Mouse (Mus musculus) lung, embryonic 15.5 days (tissue): ENCODE results near the gene Vmn2r88. TPM values are rescaled to one million over a fixed set of nuclear protein-coding genes. Genes with fewer than 3 reads are reported as not detected.
"Not testable (repeated sequence)": the region's sequence is repeated elsewhere in the genome, so short reads cannot be mapped to it uniquely, and the experiment has no call there.

Experiments
- ATAC-seq: fragments of 200-750 bp; cut with Nextera tagmentation; 2 replicates; pipeline ENCODE4 v1.8.0; 2017; ENCODE audit warnings: moderate number of reproducible peaks, borderline replicate concordance; ENCODE audit not compliant: low FRiP score, low TSS enrichment; ENCODE audit errors: extremely low read depth
- H3K27ac ChIP-seq: fragments of 300-500 bp; sonication (generic); 2 replicates; pipeline ENCODE4 v1.5.1; 2015; ENCODE audit warnings: moderate library complexity, mild to moderate bottlenecking, inconsistent platforms
- H3K27me3 ChIP-seq: fragments of 300-500 bp; sonication (generic); 2 replicates; pipeline ENCODE4 v1.6.1; 2015; ENCODE audit warnings: inconsistent platforms
- H3K36me3 ChIP-seq: fragments of 300-500 bp; sonication (generic); 2 replicates; pipeline ENCODE4 v1.6.1; 2015; ENCODE audit warnings: inconsistent platforms
- H3K4me1 ChIP-seq: fragments of 300-500 bp; sonication (generic); 2 replicates; pipeline ENCODE4 v1.6.1; 2015; ENCODE audit warnings: inconsistent platforms
- H3K4me2 ChIP-seq: fragments of 300-500 bp; sonication (generic); 2 replicates; pipeline ENCODE4 v1.6.1; 2015; ENCODE audit warnings: inconsistent platforms, mild to moderate bottlenecking, moderate library complexity
- H3K4me3 ChIP-seq: fragments of 300-500 bp; sonication (generic); 2 replicates; pipeline ENCODE4 v1.5.1; 2015; ENCODE audit warnings: mild to moderate bottlenecking, inconsistent platforms
- H3K9ac ChIP-seq: fragments of 300-500 bp; sonication (generic); 2 replicates; pipeline ENCODE4 v1.6.1; 2015; ENCODE audit warnings: inconsistent platforms
- H3K9me3 ChIP-seq: fragments of 300-500 bp; sonication (generic); 2 replicates; pipeline ENCODE4 v1.6.1; 2016; ENCODE audit warnings: inconsistent platforms
- WGBS: fragments of 180-500 bp; shearing (Covaris S2); methylation state at CpG from one replicate; pipeline ENCODE4 v1.1.7; 2015; 5-methylcytosine and 5-hydroxymethylcytosine counted together
- polyA plus RNA-seq: library from polyadenylated mRNA; unstranded; fragments of >200 nt; fragmentation: Nextera tagmentation; extraction: Ambion mirVana; gene quantifications from 2 replicates; pipeline ENCODE4 v1.2.1, GENCODE M21; 2015

Gene Vmn2r88
- polyA plus RNA-seq, result not detected in 2 replicates

DNA sequence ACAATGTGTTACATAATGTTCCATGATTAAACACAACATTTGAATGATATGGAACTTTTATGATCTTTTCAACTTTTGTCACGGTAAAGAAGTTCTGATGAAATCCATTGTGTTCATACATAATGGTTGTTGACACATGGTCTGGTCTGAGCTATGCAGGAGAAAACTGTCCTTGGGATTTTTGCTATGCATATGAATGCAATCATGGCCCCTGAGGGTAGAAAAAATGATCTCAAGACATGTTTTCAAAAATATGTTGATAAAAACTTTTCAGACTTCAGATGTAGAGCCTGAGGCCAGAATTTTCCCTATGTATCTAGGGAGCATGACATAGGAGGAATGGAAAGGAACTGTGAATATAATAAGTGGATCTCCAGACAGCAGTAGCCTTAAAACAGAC lies at the start of gene Vmn2r88:
Gene Vmn2r88 (plus strand): TSS at position 301 of the 400 bp plus-strand sequence.
- 71% methylated on average over 1 of the region's 1 CpGs for WGBS
- Histone ChIP-seq H3K9me3 (no peaks in the 10 kb centered on the region), H3K27me3 (no peaks in the 10 kb centered on the region), H3K27ac (no peak within 1 kb of the TSS), H3K4me3 (no peak within 1 kb of the TSS), H3K4me1 (no peaks in the 10 kb centered on the region), H3K36me3 (no peaks in the 10 kb centered on the region), H3K9ac (no peak within 1 kb of the TSS), H3K4me2 (no peak within 1 kb of the TSS)
- ATAC-seq, result no peak

DNA sequence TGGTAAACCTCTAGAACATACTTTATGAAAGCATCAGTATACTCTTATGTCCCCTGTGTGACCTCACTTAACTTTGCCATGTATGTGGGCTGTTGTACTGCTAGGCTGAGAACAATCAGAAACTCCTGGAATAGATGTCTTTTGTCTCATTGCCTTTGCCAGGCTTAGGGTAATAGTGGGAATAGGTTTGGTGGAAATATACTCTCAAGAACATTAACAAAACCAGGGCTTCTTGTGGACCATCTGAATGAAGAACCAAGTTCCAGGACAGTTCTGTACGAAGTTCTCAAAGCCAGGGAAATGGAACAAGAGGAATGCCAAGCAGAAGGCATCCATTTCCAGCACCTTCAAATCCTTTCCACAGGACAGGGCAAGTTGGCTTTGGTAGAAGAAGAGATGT lies 49.2 kb upstream of the Vmn2r88 start, which contains the start of gene Gm7247:
Gene Gm7247 (plus strand): TSS at position 301 of the 400 bp plus-strand sequence.
- no peak for ATAC-seq
- Histone ChIP-seq H3K9ac (no peak within 1 kb of the TSS), H3K27me3 (peaks cover 12% of the 10 kb centered on the region), H3K36me3 (no peaks in the 10 kb centered on the region), H3K9me3 (no peaks in the 10 kb centered on the region), H3K4me1 (no peaks in the 10 kb centered on the region), H3K27ac (no peak within 1 kb of the TSS), H3K4me2 (no peak within 1 kb of the TSS), H3K4me3 (no peak within 1 kb of the TSS)
- 80% methylated on average over 1 of the region's 1 CpGs for WGBS

DNA sequence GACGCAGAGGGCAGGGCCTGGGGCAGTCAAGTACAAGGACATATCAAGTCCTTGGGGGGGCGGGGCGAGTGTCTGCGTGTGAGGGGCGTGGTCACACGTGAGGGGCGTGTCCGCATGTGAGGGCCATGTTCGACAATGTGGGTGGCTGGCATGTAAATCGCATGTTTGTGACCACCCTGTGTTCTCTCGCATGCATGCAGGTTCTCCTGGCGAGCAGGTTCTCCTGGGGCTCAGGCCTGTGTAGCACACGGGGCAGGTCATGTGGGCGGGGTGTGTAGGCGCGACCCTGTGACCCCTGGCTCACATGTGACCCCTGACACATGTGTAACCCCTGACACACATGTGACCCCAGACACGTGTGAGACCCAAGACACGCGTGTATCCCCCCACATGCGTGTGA lies 27.8 kb upstream of the Vmn2r88 start:
- WGBS, result 86% methylated on average over 19 of the region's 20 CpGs
- H3K36me3 ChIP-seq, result no peaks in the 10 kb centered on the region
- peak; percentile 64 for ATAC-seq
- no peak overlapping the region for H3K27ac ChIP-seq
- no peak overlapping the region for H3K9ac ChIP-seq
- no peaks in the 10 kb centered on the region for H3K4me1 ChIP-seq
- H3K27me3 ChIP-seq, result no peaks in the 10 kb centered on the region
- H3K4me3 ChIP-seq, result no peak overlapping the region
- no peak overlapping the region for H3K4me2 ChIP-seq
- H3K9me3 ChIP-seq, result no peaks in the 10 kb centered on the region; the same call in 1 of the 2 replicates

DNA sequence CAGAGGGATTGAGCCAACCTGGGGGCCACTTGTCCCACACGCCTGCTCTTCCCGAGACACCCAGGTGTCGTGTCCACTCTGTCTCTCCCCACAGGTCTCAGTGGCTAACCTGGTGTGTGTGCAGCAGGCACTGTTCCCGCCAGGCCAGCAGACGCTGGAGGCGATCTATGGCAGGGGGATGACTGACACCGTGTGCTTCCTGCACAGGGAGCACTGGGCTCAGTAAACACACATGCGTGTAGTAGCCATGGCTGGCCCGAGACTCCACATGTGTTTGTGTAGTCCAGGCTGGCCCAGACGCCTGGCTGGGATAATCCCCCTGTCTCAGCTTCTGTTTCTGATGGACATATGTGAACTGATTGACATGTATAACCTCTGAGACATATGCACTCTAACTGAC lies 26.3 kb upstream of the Vmn2r88 start:
- Histone ChIP-seq H3K9ac (no peak overlapping the region), H3K4me2 (no peak overlapping the region), H3K27me3 (no peaks in the 10 kb centered on the region), H3K4me3 (no peak overlapping the region), H3K4me1 (no peaks in the 10 kb centered on the region), H3K9me3 (no peaks in the 10 kb centered on the region; the same call in 1 of the 2 replicates), H3K27ac (no peak overlapping the region), H3K36me3 (no peaks in the 10 kb centered on the region)
- 94% methylated on average over 10 of the region's 10 CpGs for WGBS
- ATAC-seq, result no peak

DNA sequence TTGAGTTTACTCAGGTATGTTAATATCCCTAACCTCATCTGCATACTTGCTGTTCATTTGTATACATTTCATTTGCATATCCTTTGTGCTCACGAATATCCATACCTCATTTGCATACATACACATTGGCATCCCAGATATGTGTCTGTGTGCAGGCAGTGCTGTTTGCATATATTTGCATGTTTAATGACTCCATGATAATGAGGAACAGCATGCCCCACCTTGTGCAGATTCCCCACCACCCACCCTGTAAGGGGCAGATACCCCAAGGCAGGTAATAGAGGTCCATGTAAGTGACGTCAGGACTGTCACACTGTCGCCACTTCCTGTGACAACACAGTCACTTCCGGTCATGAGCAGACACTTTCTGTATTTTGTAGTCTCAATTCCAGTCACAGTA lies 24.9 kb upstream of the Vmn2r88 start:
- Histone ChIP-seq H3K4me2 (no peak overlapping the region), H3K36me3 (no peaks in the 10 kb centered on the region), H3K9ac (no peak overlapping the region), H3K4me1 (no peaks in the 10 kb centered on the region), H3K9me3 (no peaks in the 10 kb centered on the region; the same call in 1 of the 2 replicates), H3K27ac (no peak overlapping the region), H3K4me3 (no peak overlapping the region), H3K27me3 (no peaks in the 10 kb centered on the region)
- no peak for ATAC-seq
- WGBS, result 81% methylated on average over 4 of the region's 4 CpGs

DNA sequence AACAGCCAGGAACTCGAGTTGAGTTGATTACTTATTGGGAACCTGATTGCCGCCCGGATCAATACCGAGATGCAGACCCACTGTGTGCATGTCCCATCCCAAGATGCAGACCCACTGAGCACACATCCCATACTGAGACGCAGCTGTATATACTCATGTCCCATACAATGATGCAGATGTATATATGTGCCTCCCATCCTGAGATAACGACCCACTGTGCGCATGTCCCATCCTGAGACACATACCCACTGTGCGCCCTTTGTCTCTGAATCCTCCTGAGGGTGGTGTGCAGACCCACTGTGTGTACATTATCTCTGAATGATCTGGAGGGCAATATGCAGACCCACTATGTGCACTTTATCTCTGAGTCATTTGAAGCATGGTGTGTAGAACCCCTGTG lies 22.9 kb upstream of the Vmn2r88 start:
- no peaks in the 10 kb centered on the region; the same call in 1 of the 2 replicates for H3K9me3 ChIP-seq
- no peaks in the 10 kb centered on the region for H3K27me3 ChIP-seq
- H3K27ac ChIP-seq, result no peak overlapping the region
- no peaks in the 10 kb centered on the region for H3K4me1 ChIP-seq
- WGBS, result 94% methylated on average over 8 of the region's 8 CpGs
- no peaks in the 10 kb centered on the region for H3K36me3 ChIP-seq
- no peak overlapping the region for H3K9ac ChIP-seq
- H3K4me3 ChIP-seq, result no peak overlapping the region
- no peak; the same call in 1 of the 2 replicates for ATAC-seq
- no peak overlapping the region for H3K4me2 ChIP-seq

DNA sequence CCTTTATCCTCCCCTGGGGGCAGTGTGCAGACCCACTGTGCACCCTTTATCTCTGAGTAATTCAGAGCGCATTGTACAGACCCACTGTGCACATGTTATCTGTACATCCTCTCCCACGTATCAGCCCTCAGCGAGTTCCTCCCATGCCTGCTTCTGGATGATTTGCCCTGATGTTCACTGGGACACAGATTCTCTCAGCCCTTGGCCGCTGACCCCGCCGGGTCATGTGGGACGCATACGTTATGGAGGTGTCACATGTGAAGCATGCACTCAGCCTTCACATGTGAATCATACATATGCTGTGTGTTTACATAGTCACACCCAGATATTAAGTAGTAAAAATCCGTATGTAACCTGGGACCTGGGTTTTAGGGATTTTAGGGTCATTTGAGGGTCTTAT lies 22.4 kb upstream of the Vmn2r88 start:
- H3K4me2 ChIP-seq, result no peak overlapping the region
- no peaks in the 10 kb centered on the region for H3K27me3 ChIP-seq
- ATAC-seq, result no peak; the same call in 1 of the 2 replicates
- no peak overlapping the region for H3K9ac ChIP-seq
- no peaks in the 10 kb centered on the region for H3K36me3 ChIP-seq
- H3K27ac ChIP-seq, result no peak overlapping the region
- no peaks in the 10 kb centered on the region for H3K9me3 ChIP-seq
- H3K4me3 ChIP-seq, result no peak overlapping the region
- WGBS, result 93% methylated on average over 9 of the region's 9 CpGs
- no peaks in the 10 kb centered on the region for H3K4me1 ChIP-seq

DNA sequence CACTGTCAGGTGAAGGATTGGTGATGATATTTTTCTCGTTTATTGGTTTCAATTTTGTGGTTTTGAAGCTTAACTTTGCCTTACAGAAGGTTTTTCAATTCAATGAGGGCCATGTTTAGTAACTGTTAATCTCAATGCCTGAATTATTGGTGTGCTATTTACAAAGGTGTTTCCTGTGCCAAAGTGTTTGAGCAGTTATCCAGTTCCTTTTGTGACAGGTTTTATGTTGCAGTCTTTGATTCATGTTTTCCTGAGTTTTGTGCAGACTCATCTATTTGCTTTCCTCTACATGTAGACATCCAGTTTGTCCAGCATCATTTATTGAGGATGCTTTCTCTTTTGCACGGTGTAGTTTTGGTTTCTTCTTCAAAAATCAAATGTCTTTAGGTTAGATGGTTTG lies 13.3 kb downstream of the Vmn2r88 start:
- H3K27ac ChIP-seq, result no peak overlapping the region
- no peaks in the 10 kb centered on the region for H3K36me3 ChIP-seq
- H3K9ac ChIP-seq, result no peak overlapping the region
- no peak overlapping the region for H3K4me2 ChIP-seq
- H3K9me3 ChIP-seq, result no peaks in the 10 kb centered on the region
- 57% methylated on average over 2 of the region's 2 CpGs for WGBS
- no peaks in the 10 kb centered on the region for H3K27me3 ChIP-seq
- H3K4me3 ChIP-seq, result no peak overlapping the region
- ATAC-seq, result no peak
- H3K4me1 ChIP-seq, result no peaks in the 10 kb centered on the region

DNA sequence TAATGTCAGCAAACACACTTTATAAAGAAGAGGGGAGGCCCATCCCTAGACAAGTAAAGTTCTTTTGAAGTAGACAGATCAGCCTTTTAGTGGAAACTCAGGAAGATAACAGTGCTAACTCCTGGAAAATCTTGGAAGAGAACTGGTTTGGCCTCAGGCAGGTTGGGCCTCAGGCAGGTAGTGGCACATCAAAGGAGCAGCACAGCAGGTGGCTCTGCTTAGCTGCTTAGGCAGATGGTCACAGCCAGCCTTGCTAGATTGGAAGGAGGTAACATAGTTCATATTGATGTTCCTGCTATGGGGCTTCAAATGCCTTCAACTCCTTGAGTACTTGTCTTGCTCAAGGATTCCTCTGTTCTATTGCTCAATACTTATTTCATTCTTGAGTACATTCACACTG lies 19.5 kb downstream of the Vmn2r88 start:
- not testable (repeated sequence) for ATAC-seq, H3K4me2 ChIP-seq, H3K9ac ChIP-seq

DNA sequence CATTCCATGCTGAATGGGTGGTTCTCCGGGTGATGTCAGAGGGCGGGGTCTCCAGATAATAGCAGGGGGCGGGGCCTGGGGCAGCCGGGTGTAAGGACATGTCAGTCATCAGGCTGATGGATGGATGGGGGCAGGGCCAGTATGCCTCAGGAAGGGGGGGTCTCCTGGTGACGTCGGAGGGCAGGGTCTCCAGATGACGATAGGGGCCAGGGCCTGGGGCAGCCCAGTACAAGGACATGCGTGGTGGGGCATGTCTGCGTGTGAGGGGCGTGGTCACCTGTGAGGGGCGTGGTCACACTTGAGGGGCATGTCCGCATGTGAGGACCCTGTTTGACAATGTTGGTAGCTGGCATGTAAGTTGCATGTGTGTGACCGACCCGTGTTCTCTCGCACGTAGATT lies 23.9 kb downstream of the Vmn2r88 start:
- 87% methylated on average over 16 of the region's 16 CpGs for WGBS
- Histone ChIP-seq H3K4me2 (no peak overlapping the region), H3K4me3 (no peak overlapping the region), H3K27ac (no peak overlapping the region), H3K9ac (no peak overlapping the region), H3K27me3 (no peaks in the 10 kb centered on the region), H3K9me3 (no peaks in the 10 kb centered on the region), H3K36me3 (no peaks in the 10 kb centered on the region), H3K4me1 (no peaks in the 10 kb centered on the region)
- ATAC-seq, result peak; percentile 55; the same call in 1 of the 2 replicates

More for the DNA sequence above, 19.5 kb downstream of the Vmn2r88 start:
- H3K4me3 ChIP-seq, H3K4me1 ChIP-seq, H3K36me3 ChIP-seq, H3K9me3 ChIP-seq, H3K27me3 ChIP-seq, H3K27ac ChIP-seq: not testable (repeated sequence)

DNA sequence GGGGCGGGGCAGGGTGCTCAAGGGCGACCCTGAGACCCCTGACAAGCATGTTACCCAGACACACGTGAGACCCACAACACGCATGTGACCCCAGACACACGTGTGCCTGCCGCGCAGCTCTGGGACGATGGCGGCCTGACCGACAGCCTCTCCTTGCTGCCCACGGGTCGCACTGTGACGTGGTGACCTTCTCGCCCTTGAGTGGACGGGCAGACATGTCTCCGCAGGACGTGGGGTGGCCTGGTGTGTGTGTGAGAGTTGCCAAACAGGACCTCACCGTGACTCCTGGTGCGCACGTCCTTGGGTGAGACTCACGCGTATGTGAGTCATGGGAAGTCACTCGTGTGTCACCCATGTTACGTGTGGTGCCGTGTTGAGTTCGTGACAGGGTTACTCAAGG lies 24.4 kb downstream of the Vmn2r88 start:
- H3K27ac ChIP-seq, result no peak overlapping the region
- 0 out of 2 replicates have a peak, but pooled peaks have one; percentile 35 for ATAC-seq
- 95% methylated on average over 26 of the region's 26 CpGs for WGBS

DNA sequence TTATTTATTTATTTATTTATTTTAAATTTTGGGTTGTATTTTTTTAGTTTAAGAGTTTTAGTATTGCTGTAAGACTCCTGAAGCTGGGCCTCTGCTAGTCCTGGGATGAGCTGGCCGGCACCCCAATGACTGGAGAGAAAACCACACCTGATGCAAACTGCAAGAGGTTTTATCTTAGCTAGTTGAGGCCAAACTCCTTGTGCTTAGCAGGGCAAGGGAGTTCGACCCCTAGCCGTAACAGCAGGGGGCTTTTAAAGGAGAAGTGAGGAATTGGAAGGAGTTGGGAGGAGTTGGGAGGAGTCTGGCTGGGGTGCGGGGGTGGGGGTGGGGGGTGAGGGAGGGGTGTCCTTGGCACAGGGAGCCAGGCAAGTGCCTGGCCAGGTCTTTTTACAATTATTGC lies 28.3 kb downstream of the Vmn2r88 start:
- Histone ChIP-seq H3K9me3 (no peaks in the 10 kb centered on the region), H3K27ac (no peak overlapping the region), H3K27me3 (no peaks in the 10 kb centered on the region), H3K36me3 (no peaks in the 10 kb centered on the region), H3K4me3 (no peak overlapping the region), H3K4me2 (no peak overlapping the region), H3K9ac (no peak overlapping the region), H3K4me1 (no peaks in the 10 kb centered on the region)
- WGBS, result 83% methylated on average over 4 of the region's 4 CpGs
- no peak for ATAC-seq

More for the DNA sequence above, 24.4 kb downstream of the Vmn2r88 start:
- H3K4me1 ChIP-seq, result no peaks in the 10 kb centered on the region
- no peak overlapping the region for H3K4me3 ChIP-seq
- H3K9ac ChIP-seq, result no peak overlapping the region
- H3K27me3 ChIP-seq, result no peaks in the 10 kb centered on the region
- no peaks in the 10 kb centered on the region for H3K36me3 ChIP-seq
- H3K4me2 ChIP-seq, result no peak overlapping the region
- H3K9me3 ChIP-seq, result no peaks in the 10 kb centered on the region

DNA sequence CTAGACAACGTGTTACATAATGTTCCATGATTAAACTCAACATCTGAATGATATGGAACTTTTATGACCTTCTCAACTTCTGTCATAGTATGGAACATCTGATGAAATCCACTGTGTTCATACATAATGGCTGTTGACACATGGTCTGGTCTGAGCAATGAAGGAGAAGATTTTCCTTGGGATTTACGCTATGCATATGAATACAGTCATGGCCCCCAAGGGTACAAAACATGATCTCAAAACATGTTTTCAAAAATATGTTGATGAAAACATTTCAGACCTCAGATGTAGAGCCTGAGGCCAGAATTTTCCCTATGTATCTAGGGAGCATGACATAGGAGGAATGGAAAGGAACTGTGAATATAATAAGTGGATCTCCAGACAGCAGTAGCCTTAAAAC lies 40.9 kb downstream of the Vmn2r88 start, which contains the start of gene Vmn2r89:
Gene Vmn2r89 (plus strand): TSS at position 301 of the 400 bp plus-strand sequence.
- H3K9me3 ChIP-seq, H3K4me2 ChIP-seq: not testable (repeated sequence)
- WGBS, result 78% methylated on average over 2 of the region's 2 CpGs

More for the DNA sequence above, 40.9 kb downstream of the Vmn2r88 start, which contains the start of gene Vmn2r89:
- not testable (repeated sequence) for H3K27ac ChIP-seq, H3K9ac ChIP-seq, H3K4me1 ChIP-seq, ATAC-seq, H3K36me3 ChIP-seq, H3K27me3 ChIP-seq, H3K4me3 ChIP-seq
